Mouse (Mus musculus): Measurements from ENCODE around the gene Vmn1r100.
"Not testable (repeated sequence)": the region's sequence is repeated elsewhere in the genome, so short reads cannot be mapped to it uniquely, and the experiment has no call there.

Gene Vmn1r100

GRCm38 (mm10) chr7:20417642-20418041 lies at the start of gene Vmn1r100:
Gene Vmn1r100, plus strand, starts transcription at chr7:20417942.
- not testable (repeated sequence) for DNase-seq

GRCm38 (mm10) chr7:20375310-20375709 lies 42.4 kb upstream of the Vmn1r100 start, which contains the start of gene Gm5728:
Gene Gm5728, minus strand, starts transcription at chr7:20375410.
- DNase-seq: not testable (repeated sequence)

GRCm38 (mm10) chr7:20442493-20442892 lies 24.8 kb downstream of the Vmn1r100 start, which contains the start of gene Vmn1r101:
Gene Vmn1r101, minus strand, starts transcription at chr7:20442593.
- not testable (repeated sequence) for DNase-seq

Data from lung, postnatal 36 days (tissue).